Mouse (Mus musculus): ENCODE results near the gene Abca5.

GRCm38 (mm10) chr11:110267232-110267631 is 70.3 kb downstream of the Abca5 start:
- TF ChIP-seq CTCF (IDR thresholded peaks at IDR 0.05; ENCODE audit: borderline replicate concordance, insufficient read depth, low read depth, low read length) (no peak), POLR2A (IDR thresholded peaks at IDR 0.05; ENCODE audit: borderline replicate concordance, insufficient read depth, low read length) (no peak)

Data from cerebellum, adult 2 months (tissue).